Mouse (Mus musculus): ENCODE data around the gene Aak1. TPM values are rescaled to one million over a fixed set of nuclear protein-coding genes. Genes with fewer than 3 reads are reported as not detected.

The Aak1 gene
- polyA plus RNA-seq, 1 experiment = 11.5 TPM

GRCm38 (mm10) chr6:87034395-87034794 lies 185.1 kb downstream of the Aak1 start:
- TF ChIP-seq REST (IDR thresholded peaks at IDR 0.05; ENCODE audit: insufficient read depth, insufficient read length) (no peak), CEBPB (IDR thresholded peaks at IDR 0.05; ENCODE audit: insufficient read depth, poor library complexity, severe bottlenecking) (no peak), TCF12 (IDR thresholded peaks at IDR 0.05; ENCODE audit: insufficient read depth, poor library complexity, severe bottlenecking) (no peak), MYOD1 (IDR thresholded peaks at IDR 0.05; ENCODE audit: control insufficient read depth in 1 of 3, insufficient read length in 2 of 3, low read depth in 2 of 3) (no peak), E2F4 (IDR thresholded peaks at IDR 0.05; ENCODE audit: insufficient read depth) (no peak), SRF (IDR thresholded peaks at IDR 0.05; ENCODE audit: control insufficient read depth, insufficient read length, low read depth) (no peak), MAX (IDR thresholded peaks at IDR 0.05; ENCODE audit: low read depth) (no peak), MYOG (IDR thresholded peaks at IDR 0.05; ENCODE audit: control insufficient read depth in 1 of 3, insufficient read depth in 1 of 3, insufficient read length in 2 of 3, low read depth in 2 of 3) (no peak), USF1 (IDR thresholded peaks at IDR 0.05; ENCODE audit: low read depth) (no peak), TCF3 (IDR thresholded peaks at IDR 0.05; ENCODE audit: insufficient read length, low read depth) (no peak), POLR2AphosphoS2 (IDR thresholded peaks at IDR 0.05; ENCODE audit: insufficient read length, low read depth) (no peak), POLR2A (IDR thresholded peaks at IDR 0.05; ENCODE audit: insufficient read length, low read depth) (no peak)
- Histone ChIP-seq H3K4me2 (ENCODE audit: low read depth) (no peak overlapping the region), H3K36me3 (ENCODE audit: control insufficient read depth, insufficient read depth) (no peaks in the 10 kb centered on the region), H3K79me2 (ENCODE audit: control insufficient read depth, insufficient read depth) (no peaks in the 10 kb centered on the region), H3K4me3 (no peak overlapping the region), H3ac (ENCODE audit: control insufficient read depth, insufficient read length) (no peak overlapping the region), H3K27me3 (ENCODE audit: control insufficient read depth, insufficient read depth, insufficient read length) (no peaks in the 10 kb centered on the region)

- TF ChIP-seq USF1 (IDR thresholded peaks at IDR 0.05; ENCODE audit: low read depth) (no peak), REST (IDR thresholded peaks at IDR 0.05; ENCODE audit: insufficient read depth, insufficient read length) (no peak), MYOD1 (IDR thresholded peaks at IDR 0.05; ENCODE audit: control insufficient read depth in 1 of 3, insufficient read length in 2 of 3, low read depth in 2 of 3) (peak in 1 of 3 experiments; percentile 2)
- Histone ChIP-seq H3K79me2 (ENCODE audit: control insufficient read depth, insufficient read depth) (peaks cover 3% of the 10 kb centered on the region), H3K4me2 (ENCODE audit: low read depth) (peak overlapping the region; percentile 30), H3K4me3 (no peak overlapping the region), H3K36me3 (ENCODE audit: control insufficient read depth, insufficient read depth) (no peaks in the 10 kb centered on the region), H3K27me3 (ENCODE audit: control insufficient read depth, insufficient read depth, insufficient read length) (no peaks in the 10 kb centered on the region), H3ac (ENCODE audit: control insufficient read depth, insufficient read length) (no peak overlapping the region)
These were observed 188.7 kb downstream of the Aak1 start for GRCm38 (mm10) chr6:87037826-87038620.

- no peaks in the 10 kb centered on the region for H3K36me3 ChIP-seq (ENCODE audit: control insufficient read depth, insufficient read depth)
- no peak overlapping the region for H3K4me3 ChIP-seq
- H3ac ChIP-seq (ENCODE audit: control insufficient read depth, insufficient read length) = no peak overlapping the region
- H3K79me2 ChIP-seq (ENCODE audit: control insufficient read depth, insufficient read depth) = peaks cover 10% of the 10 kb centered on the region
- TF ChIP-seq SRF (IDR thresholded peaks at IDR 0.05; ENCODE audit: control insufficient read depth, insufficient read length, low read depth) (no peak), TCF3 (IDR thresholded peaks at IDR 0.05; ENCODE audit: insufficient read length, low read depth) (no peak), MYOD1 (IDR thresholded peaks at IDR 0.05; ENCODE audit: control insufficient read depth in 1 of 3, insufficient read length in 2 of 3, low read depth in 2 of 3) (no peak), MYOG (IDR thresholded peaks at IDR 0.05; ENCODE audit: control insufficient read depth in 1 of 3, insufficient read depth in 1 of 3, insufficient read length in 2 of 3, low read depth in 2 of 3) (no peak), POLR2AphosphoS2 (IDR thresholded peaks at IDR 0.05; ENCODE audit: insufficient read length, low read depth) (no peak), MAX (IDR thresholded peaks at IDR 0.05; ENCODE audit: low read depth) (no peak), TCF12 (IDR thresholded peaks at IDR 0.05; ENCODE audit: insufficient read depth, poor library complexity, severe bottlenecking) (no peak), POLR2A (IDR thresholded peaks at IDR 0.05; ENCODE audit: insufficient read length, low read depth) (no peak), REST (IDR thresholded peaks at IDR 0.05; ENCODE audit: insufficient read depth, insufficient read length) (no peak), USF1 (IDR thresholded peaks at IDR 0.05; ENCODE audit: low read depth) (no peak), CEBPB (IDR thresholded peaks at IDR 0.05; ENCODE audit: insufficient read depth, poor library complexity, severe bottlenecking) (no peak)
- H3K4me2 ChIP-seq (ENCODE audit: low read depth) = no peak overlapping the region
- H3K27me3 ChIP-seq (ENCODE audit: control insufficient read depth, insufficient read depth, insufficient read length) = no peaks in the 10 kb centered on the region
These were observed 189.8 kb downstream of the Aak1 start for GRCm38 (mm10) chr6:87039161-87039560.

DNA sequence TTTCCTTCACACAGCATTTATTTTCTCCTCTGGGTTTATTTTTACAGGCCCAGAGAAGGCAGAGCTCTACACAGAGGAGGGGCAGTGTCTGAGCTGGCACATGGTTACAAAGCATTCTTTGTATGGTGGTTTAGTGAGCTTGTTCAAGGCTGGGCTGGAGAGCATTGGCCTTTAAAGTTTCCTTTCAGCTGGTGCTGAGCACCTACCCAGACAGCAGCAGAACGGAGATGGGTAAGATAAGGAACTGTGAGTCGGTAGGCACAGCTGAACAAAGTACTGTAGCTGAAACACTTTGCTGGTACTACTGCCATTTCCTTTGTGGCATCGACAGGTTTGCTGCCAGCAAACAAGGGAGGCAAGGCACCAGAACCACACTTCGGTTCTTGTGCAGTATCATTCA lies 191.7 kb downstream of the Aak1 start:
- Histone ChIP-seq H3ac (ENCODE audit: control insufficient read depth, insufficient read length) (no peak overlapping the region), H3K4me3 (no peak overlapping the region), H3K27me3 (ENCODE audit: control insufficient read depth, insufficient read depth, insufficient read length) (no peaks in the 10 kb centered on the region), H3K36me3 (ENCODE audit: control insufficient read depth, insufficient read depth) (no peaks in the 10 kb centered on the region), H3K4me2 (ENCODE audit: low read depth) (no peak overlapping the region), H3K79me2 (ENCODE audit: control insufficient read depth, insufficient read depth) (peaks cover 25% of the 10 kb centered on the region)
- TF ChIP-seq TCF12 (IDR thresholded peaks at IDR 0.05; ENCODE audit: insufficient read depth, poor library complexity, severe bottlenecking) (no peak), MYOD1 (IDR thresholded peaks at IDR 0.05; ENCODE audit: control insufficient read depth in 1 of 3, insufficient read length in 2 of 3, low read depth in 2 of 3) (peak in 2 of 3 experiments; percentile 23 to 25)

- H3K4me3 ChIP-seq = peak overlapping the region; percentile 93
- H3K4me2 ChIP-seq (ENCODE audit: low read depth) = peak overlapping the region; percentile 97
- H3ac ChIP-seq (ENCODE audit: control insufficient read depth, insufficient read length) = no peak overlapping the region
- H3K27me3 ChIP-seq (ENCODE audit: control insufficient read depth, insufficient read depth, insufficient read length) = no peaks in the 10 kb centered on the region
- TF ChIP-seq POLR2A (IDR thresholded peaks at IDR 0.05; ENCODE audit: insufficient read length, low read depth) (no peak), TCF12 (IDR thresholded peaks at IDR 0.05; ENCODE audit: insufficient read depth, poor library complexity, severe bottlenecking) (no peak), CEBPB (IDR thresholded peaks at IDR 0.05; ENCODE audit: insufficient read depth, poor library complexity, severe bottlenecking) (no peak), POLR2AphosphoS2 (IDR thresholded peaks at IDR 0.05; ENCODE audit: insufficient read length, low read depth) (no peak), SRF (IDR thresholded peaks at IDR 0.05; ENCODE audit: control insufficient read depth, insufficient read length, low read depth) (no peak), MAX (IDR thresholded peaks at IDR 0.05; ENCODE audit: low read depth) (no peak), TCF3 (IDR thresholded peaks at IDR 0.05; ENCODE audit: insufficient read length, low read depth) (no peak), REST (IDR thresholded peaks at IDR 0.05; ENCODE audit: insufficient read depth, insufficient read length) (no peak), MYOD1 (IDR thresholded peaks at IDR 0.05; ENCODE audit: control insufficient read depth in 1 of 3, insufficient read length in 2 of 3, low read depth in 2 of 3) (no peak), USF1 (IDR thresholded peaks at IDR 0.05; ENCODE audit: low read depth) (no peak), MYOG (IDR thresholded peaks at IDR 0.05; ENCODE audit: control insufficient read depth in 1 of 3, insufficient read depth in 1 of 3, insufficient read length in 2 of 3, low read depth in 2 of 3) (no peak), E2F4 (IDR thresholded peaks at IDR 0.05; ENCODE audit: insufficient read depth) (no peak)
- peaks cover 29% of the 10 kb centered on the region for H3K79me2 ChIP-seq (ENCODE audit: control insufficient read depth, insufficient read depth)
- no peaks in the 10 kb centered on the region for H3K36me3 ChIP-seq (ENCODE audit: control insufficient read depth, insufficient read depth)
These were observed 192.1 kb downstream of the Aak1 start for GRCm38 (mm10) chr6:87041431-87041830.
